Mouse (Mus musculus) CH12.LX (cell line): ENCODE data around the gene Raver1. TPM values are rescaled to one million over a fixed set of nuclear protein-coding genes. Genes with fewer than 3 reads are reported as not detected.
A peak's percentile ranks its signal among the peaks of the same experiment; 100 is the strongest.

Experiments used
- DNase-seq: peaks from one replicate; pipeline ENCODE4 v3.0.0-alpha.2; 2013; ENCODE audit errors: extremely low read depth
- H3K27ac ChIP-seq: 2 replicates; pipeline ENCODE4 v1.5.1; 2012; ENCODE audit warnings: low read depth, mild to moderate bottlenecking, control low read depth, moderate library complexity; ENCODE audit not compliant: insufficient read depth
- H3K27me3 ChIP-seq: replicated peaks from 2 replicates; pipeline ENCODE3; 2012; ENCODE audit warnings: inconsistent platforms
- H3K36me3 ChIP-seq, 2 experiments: replicated peaks in 1 of 2; 2 replicates each; pipeline versions ENCODE3 to v1.6.1; 2012; ENCODE audit warnings: inconsistent platforms in 1 of 2, low read length in 1 of 2, mild to moderate bottlenecking in 1 of 2, mixed read lengths in 1 of 2, moderate library complexity in 1 of 2; ENCODE audit not compliant: control insufficient read depth in 1 of 2, insufficient read depth in 1 of 2
- H3K4me1 ChIP-seq, 2 experiments: 2 replicates each; pipeline ENCODE4 v1.6.1; 2012; ENCODE audit warnings: inconsistent platforms in 1 of 2, moderate library complexity in 1 of 2; ENCODE audit not compliant: insufficient read depth in 2 of 2, control insufficient read depth in 1 of 2
- H3K4me2 ChIP-seq: 2 replicates; pipeline ENCODE4 v1.6.1; 2012; ENCODE audit warnings: low read depth, mild to moderate bottlenecking, control low read depth; ENCODE audit not compliant: poor library complexity, insufficient read depth, severe bottlenecking
- H3K4me3 ChIP-seq, 3 experiments: fragments of 150-350 bp in 1 of 3; sonication (generic) in 1 of 3; replicated peaks in 1 of 3; 2 replicates each; pipeline versions ENCODE3 to v1.5.1; 2011 to 2012; ENCODE audit warnings: low read depth in 2 of 3, low read length in 2 of 3, mild to moderate bottlenecking in 2 of 3, moderate library complexity in 2 of 3, control low read depth in 1 of 3, improper control_type of control experiment in 1 of 3, inconsistent platforms in 1 of 3, mixed read lengths in 1 of 3; ENCODE audit not compliant: poor library complexity in 1 of 3
- H3K79me2 ChIP-seq: replicated peaks from 2 replicates; pipeline ENCODE4 v1.6.1; 2012; ENCODE audit warnings: mild to moderate bottlenecking, moderate library complexity; ENCODE audit not compliant: control insufficient read depth, poor library complexity, insufficient read depth, severe bottlenecking; ENCODE audit errors: extremely low read depth
- H3K9ac ChIP-seq: 2 replicates; pipeline ENCODE4 v1.6.1; 2012; ENCODE audit warnings: low read depth, mild to moderate bottlenecking, control low read depth, moderate library complexity; ENCODE audit not compliant: insufficient read depth
- H3K9me3 ChIP-seq: replicated peaks from 2 replicates; pipeline ENCODE3; 2012; ENCODE audit warnings: low read length, inconsistent platforms, mixed read lengths
- BHLHE40 ChIP-seq: IDR thresholded peaks from 2 replicates; pipeline ENCODE4 v1.6.1; 2011; ENCODE audit warnings: mild to moderate bottlenecking, low read depth, low read length, improper control_type of control experiment
- CHD2 ChIP-seq: IDR thresholded peaks from 2 replicates; pipeline ENCODE4 v1.6.1; 2011; ENCODE audit warnings: low read length, improper control_type of control experiment
- E2F4 ChIP-seq: IDR thresholded peaks from 2 replicates; pipeline ENCODE4 v1.6.1; 2011; ENCODE audit warnings: low read depth, low read length, improper control_type of control experiment; ENCODE audit not compliant: insufficient replicate concordance
- ELF1 ChIP-seq: IDR thresholded peaks from 2 replicates; pipeline ENCODE4 v1.6.1; 2014; ENCODE audit warnings: low read depth, mild to moderate bottlenecking, inconsistent platforms, low read length, improper control_type of control experiment
- ETS1 ChIP-seq: conservative IDR thresholded peaks from 2 replicates; pipeline ENCODE4 v1.6.1; 2012; ENCODE audit warnings: low read depth, mild to moderate bottlenecking, inconsistent platforms, low read length, improper control_type of control experiment, moderate library complexity
- HCFC1 ChIP-seq: IDR thresholded peaks from 2 replicates; pipeline ENCODE4 v1.6.1; 2012; ENCODE audit warnings: low read depth, mild to moderate bottlenecking, inconsistent platforms, low read length, improper control_type of control experiment
- IRF4 ChIP-seq: IDR thresholded peaks from 2 replicates; pipeline ENCODE4 v1.6.1; 2014; ENCODE audit warnings: low read depth, mild to moderate bottlenecking, inconsistent platforms, low read length, improper control_type of control experiment
- JUN ChIP-seq: IDR thresholded peaks from 2 replicates; pipeline ENCODE4 v1.6.1; 2011; ENCODE audit warnings: low read depth, mild to moderate bottlenecking, low read length, improper control_type of control experiment, moderate library complexity; ENCODE audit not compliant: insufficient read depth
- MAFK ChIP-seq: IDR thresholded peaks from 2 replicates; pipeline ENCODE4 v1.6.1; 2011; ENCODE audit warnings: low read length, improper control_type of control experiment; ENCODE audit not compliant: insufficient replicate concordance
- MAX ChIP-seq: IDR thresholded peaks from 2 replicates; pipeline ENCODE4 v1.6.1; 2011; ENCODE audit warnings: low read length, improper control_type of control experiment
- MAZ ChIP-seq: IDR thresholded peaks from 2 replicates; pipeline ENCODE4 v1.6.1; 2012; ENCODE audit warnings: low read depth, mild to moderate bottlenecking, inconsistent platforms, low read length, improper control_type of control experiment, moderate library complexity
- MEF2A ChIP-seq: IDR thresholded peaks from 2 replicates; pipeline ENCODE4 v1.6.1; 2014; ENCODE audit warnings: low read depth, mild to moderate bottlenecking, inconsistent platforms, low read length, improper control_type of control experiment, borderline replicate concordance
- MXI1 ChIP-seq: IDR thresholded peaks from 2 replicates; pipeline ENCODE4 v1.6.1; 2011; ENCODE audit warnings: mild to moderate bottlenecking, low read depth, low read length, improper control_type of control experiment
- MYC ChIP-seq: IDR thresholded peaks from 2 replicates; pipeline ENCODE4 v1.6.1; 2011; ENCODE audit warnings: low read depth, mild to moderate bottlenecking, improper control_type of control experiment, low read length
- NELFE ChIP-seq: IDR thresholded peaks from 2 replicates; pipeline ENCODE4 v1.6.1; 2011; ENCODE audit warnings: low read depth, low read length, improper control_type of control experiment
- NRF1 ChIP-seq: IDR thresholded peaks from 2 replicates; pipeline ENCODE4 v1.6.1; 2014; ENCODE audit warnings: low read depth, mild to moderate bottlenecking, inconsistent platforms, low read length, improper control_type of control experiment, moderate library complexity
- PAX5 ChIP-seq: IDR thresholded peaks from 2 replicates; pipeline ENCODE4 v1.6.1; 2012; ENCODE audit warnings: low read length, inconsistent platforms, mixed read lengths
- POLR2A ChIP-seq: IDR thresholded peaks from 2 replicates; pipeline ENCODE4 v1.6.1; 2011; ENCODE audit warnings: low read depth, mild to moderate bottlenecking, improper control_type of control experiment, low read length
- SIN3A ChIP-seq: IDR thresholded peaks from 2 replicates; pipeline ENCODE4 v1.6.1; 2012; ENCODE audit warnings: low read length, improper control_type of control experiment, inconsistent platforms
- TBP ChIP-seq: conservative IDR thresholded peaks from 2 replicates; pipeline ENCODE4 v1.6.1; 2011; ENCODE audit warnings: low read depth, low read length, improper control_type of control experiment
- TCF12 ChIP-seq: IDR thresholded peaks from 2 replicates; pipeline ENCODE4 v1.6.1; 2014; ENCODE audit warnings: low read depth, mild to moderate bottlenecking, inconsistent platforms, low read length, improper control_type of control experiment
- USF1 ChIP-seq: IDR thresholded peaks from 2 replicates; pipeline ENCODE4 v1.6.1; 2014; ENCODE audit warnings: low read depth, mild to moderate bottlenecking, inconsistent platforms, low read length, improper control_type of control experiment
- ZMIZ1 ChIP-seq: IDR thresholded peaks from 2 replicates; pipeline ENCODE4 v1.6.1; 2012; ENCODE audit warnings: low read depth, mild to moderate bottlenecking, inconsistent platforms, low read length, improper control_type of control experiment
- dilution Hi-C: fragments of 300-500 bp; cut with MboI; formaldehyde crosslinking; loops from 2 replicates; pipeline ENCODE4 v1.14.3; 2020; ENCODE audit warnings: low sequenced_read_pairs; ENCODE audit not compliant: extremely low pct_unique_long_range_greater_than_20kb, extremely low pct_ligation_motif_present
- in situ Hi-C: fragments of 300-500 bp; cut with MboI; formaldehyde crosslinking; loops from 3 replicates; pipeline ENCODE4 v1.14.3; 2019; ENCODE audit warnings: low sequenced_read_pairs, low pct_ligation_motif_present, low pct_unique_long_range_greater_than_20kb, mixed read lengths
- polyA plus RNA-seq: library from polyadenylated mRNA; unstranded; fragments of >175 nt; gene quantifications from 2 replicates; pipeline ENCODE4 v1.2.1, GENCODE M21; 2012; ENCODE audit warnings: low read depth; ENCODE audit not compliant: insufficient read length
- total RNA-seq, 2 experiments: library from RNA; depleted of rRNA; stranded (reverse); fragments of 300-350 nt in 1 of 2; fragments of >200 nt in 1 of 2; gene quantifications; 2 replicates each; pipeline ENCODE4 v1.2.3; 2012 to 2014

The Raver1 gene
- total and polyA plus RNA-seq, 3 experiments: 18.9 to 101 (median 30.8) TPM

GRCm38 (mm10) chr9:21034481-21035085 is 57.2 kb downstream of the Raver1 start:
- H3K27ac ChIP-seq: no peak overlapping the region
- H3K27me3 ChIP-seq: no peaks in the 10 kb centered on the region
- TF ChIP-seq PAX5: no peak
- no peak for TF ChIP-seq POLR2A
- TF ChIP-seq MAFK: no peak
- TF ChIP-seq CHD2: no peak
- no peak for TF ChIP-seq ZMIZ1
- no peak for TF ChIP-seq NELFE
- TF ChIP-seq SIN3A: no peak
- no peak for TF ChIP-seq JUN
- TF ChIP-seq USF1: no peak
- no peak for TF ChIP-seq HCFC1
- TF ChIP-seq MEF2A: no peak
- H3K79me2 ChIP-seq: no peaks in the 10 kb centered on the region
- in situ Hi-C loops (loop anchor here (5.0 kb wide), 1 partner anchor 93 kb away; no protein-coding TSS in a partner anchor), dilution Hi-C loops (no loop called here)
- DNase-seq: no peak
- no peak overlapping the region for H3K4me2 ChIP-seq
- peaks cover 11 to 29% of the 10 kb centered on the region in 2 experiments for H3K4me1 ChIP-seq
- H3K9me3 ChIP-seq: no peaks in the 10 kb centered on the region
- H3K9ac ChIP-seq: no peak overlapping the region
- H3K4me3 ChIP-seq: no peak overlapping the region
- peaks cover 23 to 39% of the 10 kb centered on the region in 2 experiments for H3K36me3 ChIP-seq

- peak; percentile 94 for DNase-seq
- Histone ChIP-seq H3K27me3 (no peaks in the 10 kb centered on the region), H3K4me2 (peak overlapping the region; percentile 74), H3K4me3 (peak overlapping the region; percentile 67 to 76 (median 74)), H3K79me2 (no peaks in the 10 kb centered on the region), H3K9me3 (no peaks in the 10 kb centered on the region), H3K27ac (peak overlapping the region; percentile 5), H3K4me1 (peaks cover 12 to 43% of the 10 kb centered on the region in 2 experiments), H3K9ac (peak overlapping the region; percentile 31), H3K36me3 (peaks cover 30 to 42% of the 10 kb centered on the region in 2 experiments)
- in situ Hi-C loops (loop anchor here (5.0 kb wide), 1 partner anchor 94 kb away; no protein-coding TSS in a partner anchor), dilution Hi-C loops (no loop called here)
- TF ChIP-seq MAX: peak; percentile 73; the same call in 1 of the 2 replicates
- peak; percentile 71 for TF ChIP-seq TCF12
- peak; percentile 90 for TF ChIP-seq POLR2A
- TF ChIP-seq E2F4: no peak
- peak; percentile 71 for TF ChIP-seq TBP
- 0 out of 2 replicates have a peak, but pooled peaks have one; percentile 33 for TF ChIP-seq ELF1
- peak; percentile 57; the same call in 1 of the 2 replicates for TF ChIP-seq MYC
- TF ChIP-seq BHLHE40: peak; percentile 77
- TF ChIP-seq NRF1: peak; percentile 70
- peak; percentile 63 for TF ChIP-seq SIN3A
- peak; percentile 90 for TF ChIP-seq MXI1
- peak; percentile 16; the same call in 1 of the 2 replicates for TF ChIP-seq MEF2A
- TF ChIP-seq ETS1: no peak
- no peak for TF ChIP-seq MAZ
- peak; percentile 66 for TF ChIP-seq NELFE
- TF ChIP-seq IRF4: no peak
Observed at GRCm38 (mm10) chr9:21033136-21033535, 58.7 kb downstream of the Raver1 start.
